Mouse (Mus musculus): Measurements from ENCODE around the gene Cmas. TPM values are rescaled to one million over a fixed set of nuclear protein-coding genes. Genes with fewer than 3 reads are reported as not detected.

Gene Cmas
- total RNA-seq (2021) = 100 to 1,000 TPM; 100 to 102 TPM
- long read RNA-seq, experiment 1, transcript Cmas-201 (8 exons, 1,760 nt) = major isoform, 115 of 125 reads
- long read RNA-seq, experiment 1, partial matches to known transcripts = 4 of 125 reads
- long read RNA-seq, experiment 1, other reads (novel, unspliced or antisense) = 6 of 125 reads
- long read RNA-seq, experiment 2, transcript Cmas-201 (8 exons, 1,760 nt) = major isoform, 148 of 160 reads
- long read RNA-seq, experiment 2, partial matches to known transcripts = 6 of 160 reads
- long read RNA-seq, experiment 2, other reads (novel, unspliced or antisense) = 6 of 160 reads

DNA sequence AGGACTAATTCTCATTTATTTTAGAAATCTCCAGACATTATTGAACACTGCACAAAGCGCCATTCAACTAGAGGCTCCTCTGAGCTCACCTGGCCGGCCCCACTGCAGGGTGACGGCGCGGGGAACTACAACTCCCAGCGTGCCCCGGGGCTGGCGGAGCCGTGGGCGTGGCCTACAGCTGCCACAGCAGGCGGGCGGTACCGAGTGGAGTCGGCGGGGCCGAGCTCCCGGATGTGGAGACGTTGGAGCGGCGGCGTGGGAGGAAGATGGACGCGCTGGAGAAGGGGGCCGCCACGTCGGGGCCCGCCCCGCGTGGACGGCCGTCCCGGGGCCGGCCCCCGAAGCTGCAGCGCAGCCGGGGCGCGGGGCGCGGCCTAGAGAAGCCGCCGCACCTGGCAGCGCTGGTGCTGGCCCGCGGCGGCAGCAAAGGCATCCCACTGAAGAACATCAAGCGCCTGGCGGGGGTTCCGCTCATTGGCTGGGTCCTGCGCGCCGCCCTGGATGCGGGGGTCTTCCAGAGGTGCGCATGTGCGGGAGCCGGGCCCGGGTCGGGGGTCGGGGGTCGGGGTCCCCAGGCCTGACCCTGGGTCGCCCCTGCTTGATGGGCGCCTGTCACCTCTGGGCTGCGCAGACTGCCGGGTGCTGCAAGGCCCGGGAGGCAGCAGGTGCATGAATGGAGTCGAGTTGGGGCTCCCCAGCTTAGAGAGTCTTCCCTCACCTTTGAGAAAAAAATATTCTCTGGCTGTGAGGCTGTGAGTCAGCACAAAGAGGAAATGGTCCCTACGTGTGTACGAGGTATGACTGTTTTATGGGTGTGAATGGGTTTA is at the start of gene Cmas:
Gene Cmas (plus strand): TSS at position 180 of the 827 bp plus-strand sequence.
- DNase-seq (ENCODE audit: low spot score in 2 of 2) = peak; percentile 87 to 89
- 0 out of 2 replicates have a peak, but pooled peaks have one; percentile 1 for TF ChIP-seq CTCF (conservative IDR thresholded peaks at IDR 0.05)
- peak within 1 kb of the TSS; percentile 91 for H3K4me3 ChIP-seq
- peak within 1 kb of the TSS; percentile 89 for H3K27ac ChIP-seq

GRCm38 (mm10) chr6:142706688-142707087 is 49.8 kb upstream of the Cmas start:
- Histone ChIP-seq H3K4me3 (no peak overlapping the region), H3K27ac (no peak overlapping the region)
- TF ChIP-seq CTCF (conservative IDR thresholded peaks at IDR 0.05) = peak; percentile 61
- DNase-seq (ENCODE audit: low spot score in 2 of 2) = no peak

- no peak for TF ChIP-seq CTCF (conservative IDR thresholded peaks at IDR 0.05)
Observed at GRCm38 (mm10) chr6:142708369-142708768, 48.1 kb upstream of the Cmas start.

DNA sequence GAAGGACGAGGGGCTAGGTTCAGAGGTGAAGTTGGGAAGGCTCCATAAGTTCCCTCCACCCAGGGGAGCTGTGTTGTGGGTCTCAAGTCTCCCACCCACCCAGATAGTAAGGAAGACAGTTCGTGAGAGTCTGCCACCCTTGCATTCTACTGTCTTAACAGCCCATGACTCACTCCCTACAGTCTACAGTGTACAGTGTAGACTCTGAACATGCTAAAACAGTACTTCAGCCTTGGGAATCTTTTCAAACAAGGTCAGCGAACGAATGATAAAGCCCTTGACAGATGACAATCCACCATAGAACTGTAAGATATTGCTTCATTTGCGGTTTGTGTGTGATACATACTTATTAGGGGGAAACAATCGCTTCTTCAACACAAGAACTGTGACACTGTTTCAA is 45.8 kb upstream of the Cmas start:
- H3K27ac ChIP-seq = no peak overlapping the region
- no peak overlapping the region for H3K4me3 ChIP-seq
- no peak for TF ChIP-seq CTCF (conservative IDR thresholded peaks at IDR 0.05)
- DNase-seq (ENCODE audit: low spot score in 2 of 2) = no peak

More at GRCm38 (mm10) chr6:142708369-142708768, 48.1 kb upstream of the Cmas start:
- no peak overlapping the region for H3K4me3 ChIP-seq
- no peak for DNase-seq (ENCODE audit: low spot score in 2 of 2)
- no peak overlapping the region for H3K27ac ChIP-seq

DNA sequence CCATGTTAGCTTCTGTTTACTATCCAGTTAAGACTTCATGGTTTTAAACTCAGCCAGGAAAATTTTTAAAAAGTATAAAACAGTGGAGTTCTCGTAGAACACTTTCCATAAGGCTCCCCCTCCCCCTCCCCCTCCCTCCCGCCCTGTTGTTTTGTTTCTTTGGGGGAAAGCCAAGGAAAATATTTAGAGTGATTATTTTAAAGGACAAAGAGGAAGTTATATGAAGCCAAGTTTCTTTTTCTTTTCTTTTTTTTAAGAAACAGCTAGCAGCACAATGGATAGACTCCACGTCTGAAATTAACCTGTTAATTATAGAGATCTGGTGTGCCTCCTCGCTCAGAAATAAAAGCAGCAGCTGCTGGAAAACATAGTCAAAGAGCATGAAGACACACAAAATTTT is 45.4 kb upstream of the Cmas start:
- no peak for TF ChIP-seq CTCF (conservative IDR thresholded peaks at IDR 0.05)
- Histone ChIP-seq H3K27ac (no peak overlapping the region), H3K4me3 (peak overlapping the region; percentile 31; the same call in 1 of the 2 replicates)
- DNase-seq (ENCODE audit: low spot score in 2 of 2) = no peak

GRCm38 (mm10) chr6:142715026-142715425 is 41.5 kb upstream of the Cmas start:
- Histone ChIP-seq H3K27ac (no peak overlapping the region), H3K4me3 (no peak overlapping the region)
- DNase-seq (ENCODE audit: low spot score in 2 of 2) = no peak
- no peak for TF ChIP-seq CTCF (conservative IDR thresholded peaks at IDR 0.05)

GRCm38 (mm10) chr6:142717186-142717585 is 39.3 kb upstream of the Cmas start:
- H3K4me3 ChIP-seq = no peak overlapping the region
- no peak overlapping the region for H3K27ac ChIP-seq
- no peak for DNase-seq (ENCODE audit: low spot score in 2 of 2)
- no peak for TF ChIP-seq CTCF (conservative IDR thresholded peaks at IDR 0.05)

GRCm38 (mm10) chr6:142718167-142718566 is 38.3 kb upstream of the Cmas start:
- H3K27ac ChIP-seq = no peak overlapping the region
- no peak overlapping the region for H3K4me3 ChIP-seq
- peak; percentile 53 for TF ChIP-seq CTCF (conservative IDR thresholded peaks at IDR 0.05)
- peak; percentile 12 to 13 for DNase-seq (ENCODE audit: low spot score in 2 of 2)

GRCm38 (mm10) chr6:142720641-142721040 is 35.8 kb upstream of the Cmas start:
- no peak for DNase-seq (ENCODE audit: low spot score in 2 of 2)
- Histone ChIP-seq H3K4me3 (no peak overlapping the region), H3K27ac (no peak overlapping the region)
- TF ChIP-seq CTCF (conservative IDR thresholded peaks at IDR 0.05) = peak; percentile 57

GRCm38 (mm10) chr6:142721731-142722130 is 34.8 kb upstream of the Cmas start:
- no peak for DNase-seq (ENCODE audit: low spot score in 2 of 2)
- Histone ChIP-seq H3K27ac (no peak overlapping the region), H3K4me3 (no peak overlapping the region)
- TF ChIP-seq CTCF (conservative IDR thresholded peaks at IDR 0.05) = no peak

DNA sequence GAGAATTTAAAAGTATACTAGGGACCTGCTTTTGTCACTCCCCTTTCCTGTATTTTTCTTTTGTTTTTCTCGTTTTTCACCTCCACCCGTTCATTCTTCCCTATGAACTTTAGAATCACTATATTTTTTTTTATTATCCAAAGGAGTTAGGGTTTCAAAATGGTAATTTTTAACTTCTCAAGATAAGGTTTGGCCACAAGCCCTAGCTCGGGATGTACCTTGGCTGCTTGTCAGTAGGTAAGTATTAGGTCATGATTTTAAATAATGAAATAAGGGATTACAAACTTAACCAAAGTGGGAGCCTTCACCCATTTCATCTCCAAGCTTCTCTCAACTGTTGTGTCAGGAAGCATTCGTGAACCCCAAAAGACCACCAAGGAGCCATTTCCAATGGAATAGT is 30.5 kb upstream of the Cmas start:
- Histone ChIP-seq H3K4me3 (no peak overlapping the region), H3K27ac (no peak overlapping the region)
- no peak for TF ChIP-seq CTCF (conservative IDR thresholded peaks at IDR 0.05)

DNA sequence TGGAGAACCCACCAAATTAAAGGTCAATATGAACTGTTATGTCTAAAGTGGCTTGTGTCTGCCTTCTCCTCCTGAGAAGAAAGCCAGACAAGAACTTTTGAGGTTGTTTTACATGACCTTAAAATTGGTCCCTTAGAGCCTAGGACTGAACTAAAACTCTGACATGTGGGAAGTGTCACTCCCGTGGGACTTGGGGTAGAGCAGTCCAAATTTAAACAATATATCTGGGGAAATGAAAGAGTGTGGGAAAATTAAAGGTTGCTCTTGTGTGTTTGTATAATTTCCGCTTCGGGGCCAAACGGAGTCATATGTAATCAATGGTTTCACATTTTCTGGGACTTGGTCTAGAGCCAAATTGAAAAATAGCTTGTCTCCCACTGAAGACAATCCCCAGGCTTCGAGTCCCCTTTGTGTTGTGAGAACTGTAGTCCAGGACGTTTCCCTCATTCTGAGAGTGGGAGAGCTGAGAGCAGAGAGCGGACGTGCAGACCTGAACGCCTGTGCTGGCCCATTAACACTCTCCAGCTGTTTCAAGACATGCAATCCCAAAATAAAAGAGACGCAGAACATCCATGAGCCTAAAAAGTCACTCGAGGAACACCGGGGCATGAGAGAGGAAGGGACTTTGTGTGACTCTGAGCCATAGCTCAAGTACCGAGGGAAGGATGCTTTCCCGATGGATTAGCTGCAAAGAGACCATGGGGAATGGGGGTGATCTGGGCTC is 23.8 kb upstream of the Cmas start:
- Histone ChIP-seq H3K27ac (no peak overlapping the region), H3K4me3 (no peak overlapping the region)
- DNase-seq (ENCODE audit: low spot score in 2 of 2) = no peak
- TF ChIP-seq CTCF (conservative IDR thresholded peaks at IDR 0.05) = no peak

More for the DNA sequence above, 30.5 kb upstream of the Cmas start:
- no peak for DNase-seq (ENCODE audit: low spot score in 2 of 2)
